Mouse (Mus musculus) E14TG2a.4 (cell line): Measurements from ENCODE around the gene Mtm1.

Source experiments
- CTCF ChIP-seq: conservative IDR thresholded peaks from 2 replicates; pipeline ENCODE4 v1.5.1; 2014; ENCODE audit warnings: low read length
- NANOG ChIP-seq: IDR thresholded peaks from 2 replicates; pipeline ENCODE4 v1.6.1; 2014; ENCODE audit warnings: borderline replicate concordance, low read length, mixed read lengths

DNA sequence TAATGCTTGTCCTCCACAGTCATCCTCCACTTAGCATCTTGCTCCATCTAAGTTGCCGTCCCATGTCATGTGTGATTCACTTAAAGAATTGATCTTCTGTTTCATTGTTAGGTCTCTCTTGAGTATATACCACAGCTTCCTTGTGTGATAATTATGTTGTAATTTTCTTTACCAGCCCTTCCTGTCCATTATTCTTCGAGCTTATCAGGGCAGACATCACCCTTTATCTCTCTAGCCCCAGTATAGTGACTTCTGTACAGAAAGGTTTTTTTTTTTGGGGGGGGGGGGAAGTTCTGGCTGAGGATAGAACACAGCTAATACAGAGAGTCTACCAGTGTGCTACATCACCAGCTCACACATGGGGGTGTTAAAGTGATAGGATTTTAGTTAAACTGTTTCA, 53.7 kb downstream of the Mtm1 start:
- no peak for TF ChIP-seq CTCF
- TF ChIP-seq NANOG = no peak
